Mouse (Mus musculus): ENCODE data around the gene Hivep2.

The Hivep2 gene

DNA sequence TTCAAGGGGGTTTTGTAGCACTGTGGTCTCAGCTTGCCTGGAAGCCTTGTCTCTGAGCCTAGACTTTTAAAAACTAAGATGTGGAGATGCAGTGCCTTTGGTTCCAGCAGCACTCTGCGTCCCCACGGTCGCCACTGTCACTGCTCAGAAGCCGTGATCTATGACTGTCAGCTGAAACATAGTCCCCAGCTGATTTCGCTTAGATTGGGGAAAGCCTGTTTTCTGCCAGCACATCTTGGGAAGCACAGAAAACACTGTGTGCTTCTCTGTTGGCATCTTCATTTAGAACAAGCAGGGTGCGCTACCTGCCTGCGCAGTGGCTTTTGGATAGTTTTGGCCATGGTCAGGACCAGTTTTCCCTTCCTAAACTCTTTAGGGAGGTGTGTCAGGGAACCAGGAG lies 59.1 kb downstream of the Hivep2 start:
- DNase-seq, result no peak

DNA sequence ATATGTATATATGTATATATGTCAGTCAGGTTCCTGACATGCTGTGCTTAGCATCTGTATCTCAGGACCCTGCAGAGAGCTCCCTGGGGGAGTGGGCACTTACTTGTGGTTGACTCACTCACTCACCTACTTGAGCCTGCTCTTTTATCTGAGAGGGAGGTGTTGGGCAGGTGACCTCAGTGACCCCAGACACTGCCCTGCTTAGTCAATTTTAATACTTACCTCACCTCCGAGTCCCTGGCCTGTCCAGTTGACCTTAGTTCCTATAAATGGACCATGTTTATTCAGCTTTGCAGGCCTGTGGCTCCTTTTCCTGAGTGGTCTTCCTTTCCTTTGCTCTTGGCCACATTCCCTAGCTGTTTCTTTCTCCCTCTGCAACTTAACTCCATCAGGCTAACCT lies 61.9 kb downstream of the Hivep2 start:
- DNase-seq, result no peak

DNA sequence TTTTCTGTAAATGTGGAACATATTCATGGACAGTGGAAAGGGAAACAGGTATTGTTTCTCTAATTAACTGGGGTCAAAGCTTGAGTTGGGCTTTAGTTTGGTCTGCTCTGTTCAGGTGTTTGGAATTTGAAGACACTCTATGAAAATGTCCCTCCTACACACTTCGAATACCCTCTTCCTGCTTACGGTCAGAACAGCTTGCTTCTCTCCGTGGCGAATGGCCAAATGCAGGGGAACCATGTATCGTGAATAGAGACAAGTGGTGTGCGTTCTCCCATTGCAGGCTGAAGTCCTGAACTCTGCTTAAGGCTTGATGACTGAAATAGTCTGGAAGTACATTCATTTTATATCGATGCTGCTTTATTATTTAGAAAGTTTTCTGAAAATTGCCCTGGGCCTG lies 63.1 kb downstream of the Hivep2 start:
- no peak for DNase-seq

DNA sequence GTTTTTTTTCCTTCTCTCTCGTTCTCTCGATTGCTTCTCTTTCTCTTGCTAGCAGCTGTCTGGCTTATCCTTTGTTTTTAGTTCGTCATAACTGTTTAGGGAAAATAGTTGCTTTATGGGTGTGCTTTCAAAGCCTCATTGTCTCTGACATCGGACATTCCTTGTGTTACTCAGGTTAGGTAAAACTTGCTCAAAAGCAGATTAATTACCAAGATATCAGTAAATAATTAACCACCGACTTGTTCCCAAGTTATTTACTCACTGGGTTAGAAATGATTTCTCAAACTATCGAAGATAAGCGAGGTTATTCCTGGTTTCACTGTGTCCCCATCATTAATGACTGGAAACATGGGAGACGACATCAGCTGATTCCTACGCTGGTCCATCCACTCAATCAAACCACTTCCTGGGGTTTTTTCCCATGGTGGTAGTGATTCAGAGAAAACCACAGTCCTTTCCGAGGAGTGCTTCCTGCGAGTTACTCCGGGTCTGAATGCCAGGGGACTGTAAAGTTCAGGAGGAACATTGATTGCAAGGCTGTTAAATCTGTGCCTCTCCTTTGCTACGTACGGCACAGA lies 64.7 kb downstream of the Hivep2 start:
- no peak for DNase-seq

DNA sequence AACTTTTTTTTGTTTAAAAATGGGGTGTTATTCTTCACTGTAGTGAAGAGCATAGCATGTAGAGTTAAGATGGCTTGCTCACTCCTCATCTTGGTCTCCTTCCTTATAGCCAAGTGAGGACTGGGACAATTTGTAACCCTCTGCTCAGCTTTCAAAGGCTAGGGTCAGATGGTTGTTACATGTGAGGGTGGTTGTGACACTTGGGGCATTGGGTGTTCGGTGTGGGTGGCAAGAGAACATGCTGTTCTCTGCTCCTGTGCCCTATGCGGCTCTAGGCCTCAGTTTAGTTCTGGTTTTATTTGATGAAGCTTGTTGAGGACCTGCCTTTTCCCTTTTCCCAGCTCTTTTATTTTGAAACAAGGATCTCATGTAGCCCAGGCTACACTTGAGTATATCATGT lies 66.7 kb downstream of the Hivep2 start:
- no peak for DNase-seq

DNA sequence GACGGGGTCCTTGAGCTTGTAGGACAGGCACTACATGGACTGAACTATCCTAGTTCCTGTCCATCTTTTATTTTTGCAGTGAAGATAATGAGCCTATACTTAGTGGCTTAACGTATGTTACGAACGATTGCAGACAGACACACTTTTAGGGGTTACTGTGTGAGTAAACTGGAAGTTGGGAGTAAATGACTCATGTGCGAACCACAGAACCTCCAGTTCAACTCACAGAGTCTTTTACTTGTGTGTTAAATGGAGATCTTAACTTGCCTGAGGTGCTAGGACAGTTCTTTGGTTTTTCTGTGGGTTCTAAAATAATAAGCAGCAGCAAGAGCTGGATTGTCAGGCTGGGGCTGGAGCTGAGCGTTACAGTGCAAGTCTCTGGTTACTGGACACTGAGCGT lies 68.2 kb downstream of the Hivep2 start:
- DNase-seq, result no peak

DNA sequence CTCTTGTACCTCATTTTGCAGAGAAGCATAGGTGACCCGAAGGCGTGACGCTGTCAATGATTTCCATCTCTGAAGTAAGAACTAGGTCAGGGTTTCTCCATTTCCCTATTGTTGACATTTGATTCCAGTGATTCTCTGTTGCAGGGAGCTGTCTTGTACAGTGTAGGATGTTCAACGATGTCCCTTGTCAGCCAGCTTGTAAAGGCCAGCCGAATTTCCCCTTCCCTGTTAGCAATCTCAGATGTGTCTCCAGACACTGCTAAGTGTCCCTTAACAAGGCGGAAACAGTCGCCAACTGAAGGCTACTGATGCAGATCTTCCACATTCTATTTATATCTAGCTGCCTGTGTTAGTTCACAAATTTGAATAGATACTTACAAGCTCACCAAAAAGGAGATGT lies 68.9 kb downstream of the Hivep2 start:
- no peak for DNase-seq

DNA sequence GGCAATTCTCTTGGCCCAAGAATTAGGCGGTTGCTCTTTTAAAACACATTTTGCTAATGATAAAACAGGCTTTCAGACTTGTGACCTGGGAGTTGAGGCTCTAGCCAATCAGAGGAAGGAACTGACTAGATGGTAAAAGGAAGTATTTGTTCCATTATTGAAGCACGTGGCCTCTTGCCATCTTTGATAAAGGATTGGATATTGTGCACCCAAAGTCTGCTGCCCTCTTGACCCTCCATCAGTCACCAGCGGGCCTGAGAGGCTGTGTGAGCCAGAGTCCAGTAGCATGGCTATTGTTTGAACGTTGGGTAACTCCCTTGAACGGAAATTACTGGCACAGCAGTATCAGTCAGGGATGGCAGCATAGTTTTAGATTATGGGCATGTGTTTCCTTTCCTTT lies 69.7 kb downstream of the Hivep2 start:
- DNase-seq, result no peak

DNA sequence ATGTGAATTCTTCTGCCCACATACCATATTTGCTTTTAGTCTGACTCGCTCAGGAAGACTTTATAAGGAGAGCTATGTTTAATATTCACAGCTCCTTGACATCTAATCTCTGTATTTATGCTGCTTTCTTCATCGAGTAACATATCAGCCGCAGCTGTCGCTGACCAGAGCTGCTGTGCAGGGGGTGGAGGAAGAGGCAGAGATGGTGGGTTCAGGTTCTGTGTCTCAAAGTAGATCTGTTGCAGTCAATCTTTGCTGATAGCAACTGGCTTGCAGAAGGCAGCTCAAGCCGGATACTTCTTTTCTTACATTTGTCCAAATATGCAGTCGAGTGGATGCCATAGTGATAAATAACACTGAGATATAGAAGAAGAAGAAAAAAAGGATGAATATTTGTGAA lies 70.6 kb downstream of the Hivep2 start:
- no peak for DNase-seq

DNA sequence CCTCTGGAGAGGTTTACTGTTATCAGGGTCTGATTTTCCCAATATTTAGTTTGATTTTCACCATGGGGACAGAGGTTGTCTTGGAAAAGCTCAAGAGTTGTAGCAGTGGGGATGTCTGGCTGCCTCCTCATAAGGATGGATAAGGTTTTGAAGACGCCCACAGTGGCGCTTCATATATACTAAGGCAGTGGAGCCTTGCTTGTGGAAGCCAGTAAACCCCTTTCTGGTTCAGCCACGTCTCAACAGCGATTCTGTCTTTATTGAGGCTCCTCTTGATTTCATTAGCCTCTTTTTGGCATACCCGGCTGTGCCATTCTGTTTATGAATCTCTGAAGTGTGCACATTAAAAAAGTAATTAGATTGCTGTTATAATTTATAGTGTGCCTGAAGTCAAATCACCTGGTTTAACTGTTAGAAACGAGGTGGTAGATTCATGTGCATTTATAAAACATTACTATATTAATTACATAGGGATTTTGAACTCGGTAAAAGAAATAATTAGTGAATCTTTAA lies 72.2 kb downstream of the Hivep2 start:
- no peak for DNase-seq

DNA sequence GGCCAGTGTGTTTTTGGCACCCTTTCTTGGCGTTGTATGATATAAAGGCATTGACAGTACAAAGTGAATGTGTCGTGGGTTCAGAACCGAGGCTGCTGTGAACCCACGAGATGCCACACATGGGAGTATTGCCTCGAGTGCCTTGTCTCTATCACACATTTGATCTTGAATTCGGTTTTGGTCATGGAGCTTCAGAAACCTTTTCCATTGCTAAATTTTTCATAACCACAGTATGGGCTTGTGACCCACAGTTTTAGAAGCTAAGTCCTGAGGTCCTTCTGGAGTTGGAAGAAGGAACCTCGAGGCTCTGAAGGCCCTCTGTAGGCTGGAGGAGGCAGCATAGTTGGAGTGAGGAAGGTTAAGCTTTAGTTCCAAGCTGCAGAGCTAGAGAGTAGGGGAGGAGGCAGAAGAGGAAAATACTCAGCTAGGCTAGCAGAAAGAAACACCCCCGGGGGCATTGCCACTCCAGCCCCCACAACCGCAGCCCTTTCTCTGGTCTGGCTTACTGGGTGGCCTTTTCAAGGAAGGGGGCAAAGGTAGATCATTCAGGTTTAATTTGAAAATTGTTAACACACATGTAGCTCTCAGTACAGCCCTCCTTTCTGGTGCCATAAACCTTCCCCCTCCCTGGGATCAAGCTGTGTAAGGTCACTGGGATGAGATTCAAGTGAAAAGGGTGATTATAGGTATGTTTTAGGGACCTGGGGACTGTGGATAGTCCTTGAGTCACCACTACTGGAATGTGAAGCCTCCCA lies 75.0 kb downstream of the Hivep2 start:
- DNase-seq, result no peak

DNA sequence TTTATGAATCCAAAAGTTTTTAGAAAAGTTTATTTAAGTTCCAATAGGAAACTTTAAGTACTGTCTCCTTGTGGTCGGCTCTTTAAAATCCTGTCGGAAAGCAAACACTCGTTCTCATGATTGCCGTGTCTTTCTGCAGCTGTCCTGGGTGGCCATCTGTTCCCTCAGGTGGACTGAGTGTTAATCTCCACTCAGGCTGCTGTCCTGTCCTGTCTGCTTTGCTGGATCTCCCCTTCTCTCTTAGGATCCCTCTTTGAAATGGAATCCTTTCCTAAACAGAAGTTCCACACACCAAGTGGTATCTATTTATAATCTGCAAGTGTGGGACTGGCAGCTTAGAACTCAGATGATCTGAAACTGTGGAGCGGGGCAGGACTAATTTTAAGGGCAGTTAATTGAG lies 75.7 kb downstream of the Hivep2 start:
- DNase-seq, result no peak

DNA sequence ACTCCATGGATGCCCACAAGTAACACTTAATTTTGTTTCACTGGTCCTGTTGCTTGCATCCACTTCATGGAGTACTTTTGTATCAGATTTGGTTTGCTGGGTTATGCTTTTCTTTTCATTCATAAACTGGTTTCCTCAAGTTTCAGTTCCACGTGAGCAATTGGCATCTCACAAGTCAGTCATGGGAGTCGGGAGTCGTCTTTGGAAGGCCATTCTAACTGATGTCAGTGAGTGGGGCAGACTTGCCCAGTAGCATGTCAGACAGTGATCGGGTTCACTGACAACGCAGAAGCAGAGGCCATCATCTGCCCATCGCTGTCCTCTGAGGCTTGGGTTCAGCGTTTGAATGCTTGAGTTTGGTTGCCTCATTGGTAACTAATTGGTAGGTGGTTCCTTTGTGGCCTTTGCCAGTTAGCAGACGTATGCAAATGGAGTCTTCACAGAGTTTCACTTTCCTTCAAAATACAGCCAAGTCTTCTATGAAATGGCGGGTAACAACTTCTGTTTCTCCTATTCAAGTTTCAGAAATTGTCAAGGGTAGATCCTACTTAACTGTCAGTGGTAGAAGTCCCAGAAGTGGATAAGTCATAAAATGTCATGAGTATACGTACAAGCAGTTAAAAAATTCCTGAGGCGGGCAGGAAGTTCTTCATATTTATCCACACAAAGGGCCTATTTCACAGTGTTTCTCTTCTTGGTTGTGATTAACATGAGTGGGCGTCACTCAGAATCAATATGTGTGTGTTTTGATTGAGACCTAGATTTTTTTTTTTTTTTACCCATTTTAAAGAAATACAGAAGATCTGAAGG lies 76.9 kb downstream of the Hivep2 start:
- no peak for DNase-seq

DNA sequence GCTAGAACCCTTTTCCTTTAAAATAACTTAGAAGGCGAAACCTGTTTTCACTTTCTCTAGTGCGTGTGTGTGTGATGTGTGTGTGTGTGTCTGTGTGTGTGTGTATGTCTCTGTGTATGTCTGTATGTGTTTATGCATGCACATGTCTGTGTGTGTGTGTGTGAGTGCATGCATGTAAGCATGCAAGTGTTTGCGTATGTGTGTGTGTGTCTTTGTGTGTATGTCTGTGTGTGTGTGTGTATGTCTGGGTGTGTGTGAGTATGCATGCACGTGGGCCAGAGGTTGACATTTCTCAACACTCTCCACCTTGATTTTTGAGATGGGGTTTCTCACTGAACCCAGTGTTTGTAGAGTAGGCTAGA lies 77.5 kb downstream of the Hivep2 start:
- DNase-seq, result no peak

DNA sequence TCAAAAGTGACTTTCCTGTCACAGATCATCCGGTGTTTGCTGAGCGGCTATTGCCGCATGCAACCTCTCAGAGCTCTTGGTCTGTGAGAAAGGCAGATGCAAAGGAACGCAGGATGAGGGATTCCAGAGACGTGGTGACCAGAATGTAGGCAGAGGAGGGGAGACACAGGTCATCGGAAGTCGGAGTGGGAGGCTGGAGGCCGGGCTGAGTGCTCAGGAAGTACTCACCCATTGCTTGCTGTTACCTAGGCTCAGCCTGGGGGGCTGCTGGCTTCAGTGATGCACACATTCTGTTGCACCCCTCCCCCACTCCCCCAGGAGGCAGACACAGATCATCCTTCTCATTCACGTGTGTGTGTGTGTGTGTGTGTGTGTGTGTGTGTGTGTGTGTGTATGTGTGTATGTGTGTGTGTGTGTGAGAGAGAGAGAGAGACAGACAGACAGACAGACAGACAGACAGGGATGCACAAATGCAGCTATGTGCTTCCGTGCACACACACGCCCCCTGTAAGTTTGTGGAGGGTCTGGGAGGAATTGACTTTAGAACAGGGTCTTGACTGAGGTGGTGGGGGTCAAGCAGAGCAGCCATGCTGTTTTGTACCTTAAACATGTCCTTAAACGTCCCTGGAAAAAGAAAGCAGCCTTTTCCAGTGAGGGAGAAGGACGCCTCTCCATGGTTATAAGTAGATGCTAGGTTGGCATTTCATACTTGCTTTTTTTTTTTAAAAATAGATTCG lies 78.3 kb downstream of the Hivep2 start:
- DNase-seq, result no peak

DNA sequence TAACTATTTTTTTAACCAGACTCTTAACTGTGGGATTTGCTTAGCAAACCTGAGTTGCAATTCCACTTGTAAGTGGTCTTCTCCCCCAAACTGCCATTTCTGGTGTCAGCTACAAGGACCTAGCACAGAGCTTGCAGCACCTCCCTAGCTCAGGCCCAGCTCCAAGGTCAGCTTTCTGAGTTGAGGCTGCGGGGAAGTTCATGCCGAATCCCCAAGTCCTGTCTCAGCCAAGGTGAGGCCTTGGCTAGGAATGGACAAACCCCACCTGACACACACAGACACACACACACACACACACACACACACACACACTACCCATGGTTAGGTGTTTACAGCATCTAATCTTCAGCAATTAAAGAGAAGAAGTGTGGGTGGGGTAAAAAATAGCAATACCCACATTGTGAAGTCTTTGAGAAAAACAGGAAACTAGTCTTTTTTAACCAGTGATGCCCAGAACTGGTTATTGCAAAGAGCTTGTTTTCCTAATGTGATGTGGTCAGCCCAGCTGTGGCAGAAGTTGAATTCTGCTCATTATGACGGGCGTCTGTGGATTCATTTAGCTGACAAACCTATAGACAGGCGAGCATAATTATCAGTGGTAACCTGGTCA lies 79.0 kb downstream of the Hivep2 start:
- DNase-seq, result no peak

DNA sequence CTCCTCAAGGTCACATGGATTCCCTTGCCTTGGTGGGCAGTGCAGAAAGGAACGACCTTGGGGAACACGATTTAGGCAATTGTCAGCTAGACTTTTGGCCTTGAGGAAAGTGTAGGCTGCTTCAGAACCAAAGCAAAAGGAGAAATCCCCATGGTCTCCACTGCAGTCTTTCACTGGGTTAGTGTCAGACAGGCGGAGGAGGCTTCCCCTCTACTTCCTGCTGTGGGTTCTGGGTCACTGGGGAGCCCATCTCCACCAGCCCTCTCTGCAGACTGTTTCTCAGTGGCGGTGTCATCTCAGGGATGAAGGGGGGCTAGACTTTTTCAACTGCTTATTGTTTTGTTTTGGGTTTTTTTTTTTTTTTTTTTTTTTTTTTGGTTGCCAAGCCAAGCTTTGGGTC lies 79.9 kb downstream of the Hivep2 start:
- DNase-seq, result no peak

DNA sequence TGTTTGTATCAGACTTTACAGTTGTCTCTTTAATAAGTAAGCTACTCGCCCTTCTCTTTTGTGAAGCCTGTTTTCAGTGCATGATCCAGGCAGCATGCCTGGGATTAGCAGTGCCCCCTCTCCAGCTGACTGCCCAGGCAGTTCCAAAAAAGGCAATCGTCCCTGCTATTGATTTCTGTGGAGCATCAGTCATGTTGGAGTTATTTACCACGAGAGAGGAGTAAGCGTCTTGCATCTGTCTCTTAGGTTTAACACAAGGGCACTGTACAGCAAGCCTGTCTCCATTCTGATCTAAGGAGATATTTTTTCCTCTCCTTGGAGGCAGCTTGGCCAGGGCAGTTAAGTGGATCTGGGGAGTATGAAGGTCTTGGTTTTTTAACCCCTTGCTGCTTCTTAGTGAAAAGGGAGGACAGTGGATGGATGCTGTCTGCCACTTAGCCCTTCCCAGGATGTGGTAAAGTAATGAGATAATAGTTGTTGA lies 80.3 kb downstream of the Hivep2 start:
- DNase-seq, result no peak

DNA sequence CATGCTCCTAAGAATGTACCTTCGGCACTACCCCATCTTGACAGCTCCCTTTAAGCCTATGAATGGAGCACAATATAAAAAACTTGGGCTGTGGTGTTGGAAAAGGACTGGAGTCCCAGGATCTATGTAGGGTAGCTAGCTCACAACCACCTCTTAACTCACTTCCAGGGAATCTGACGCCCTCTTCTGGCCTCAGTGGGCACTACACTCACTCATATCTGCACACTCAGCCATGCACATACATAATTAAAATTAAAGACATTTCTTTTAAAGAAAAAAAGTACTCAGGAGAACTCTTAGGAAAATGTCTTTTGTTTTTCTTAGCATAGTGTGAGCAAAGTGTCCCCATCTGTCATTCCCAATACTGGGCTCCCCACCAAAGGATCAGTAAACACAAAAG lies 81.1 kb downstream of the Hivep2 start:
- DNase-seq, result no peak

DNA sequence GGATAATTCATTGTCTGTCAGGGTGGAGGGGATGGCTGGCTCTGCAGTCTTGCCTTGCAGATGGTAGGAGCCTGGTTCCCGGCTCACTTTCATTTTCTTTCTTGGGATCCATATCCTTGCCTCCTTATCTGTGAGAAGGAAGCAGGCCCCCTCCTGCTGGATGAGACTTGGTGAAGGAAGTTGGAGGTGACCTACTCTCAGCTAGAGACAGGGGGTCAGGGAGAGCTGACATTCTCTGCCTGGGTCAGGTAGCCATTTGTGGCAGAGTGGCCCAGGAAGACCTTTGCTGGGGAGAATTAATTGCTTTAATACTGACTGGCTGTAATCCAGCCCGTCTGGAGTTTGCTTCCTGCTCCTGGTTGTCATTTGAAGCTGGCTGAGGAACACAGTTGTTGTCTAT lies 81.8 kb downstream of the Hivep2 start:
- DNase-seq, result no peak

DNA sequence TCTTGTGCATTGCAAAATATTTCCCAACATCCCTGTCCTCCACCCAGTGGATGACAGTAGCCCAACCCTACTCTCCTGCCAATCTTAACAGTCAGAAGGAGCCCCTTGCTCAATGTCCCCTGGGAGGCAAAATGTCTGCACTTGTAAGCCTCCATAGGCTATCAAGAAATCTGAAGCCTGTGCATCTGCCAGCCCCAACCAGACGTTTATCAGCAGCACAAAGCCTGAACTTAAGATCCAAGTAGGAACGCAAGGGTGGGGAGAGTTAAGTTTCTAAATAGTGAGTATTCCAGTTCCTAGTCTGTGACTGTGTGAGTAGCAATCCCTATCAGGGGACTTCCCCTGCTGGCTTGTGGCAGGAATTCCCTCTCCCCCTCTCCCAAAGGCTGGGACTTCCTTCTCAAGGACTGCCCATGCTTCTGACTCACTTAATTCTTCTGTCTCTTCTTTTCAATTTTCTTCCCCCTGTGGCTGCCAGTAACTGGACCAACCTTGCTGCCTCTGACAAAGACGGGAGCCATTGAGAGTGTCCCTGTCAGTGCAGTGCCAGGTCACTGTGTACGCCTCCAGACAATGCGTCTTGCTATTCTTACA lies 82.5 kb downstream of the Hivep2 start:
- DNase-seq, result no peak

DNA sequence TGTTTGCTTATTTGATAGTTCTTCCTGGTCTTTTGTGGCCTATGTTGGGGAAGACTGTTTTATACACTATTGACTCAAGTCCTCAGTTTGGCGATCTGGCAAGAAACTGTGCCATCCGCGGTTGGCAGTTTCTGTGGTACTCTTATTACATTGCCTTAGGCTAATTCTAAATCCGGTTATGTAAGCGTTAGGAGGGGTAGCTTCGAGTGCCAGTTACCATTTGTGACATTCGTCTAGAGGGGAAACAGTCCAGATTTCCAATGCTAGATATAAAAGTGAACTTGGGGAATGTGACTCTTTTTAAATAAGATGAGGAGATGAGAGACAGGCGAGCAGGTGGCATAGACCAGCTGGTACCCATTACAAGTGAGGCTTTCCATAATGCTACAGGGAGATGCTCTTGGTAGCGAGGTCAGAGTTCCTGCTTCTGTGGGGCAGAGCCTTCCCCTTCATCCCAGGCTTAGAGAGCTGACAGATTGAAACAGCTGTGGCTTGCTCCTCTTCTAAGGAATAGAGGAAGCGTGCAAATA lies 83.1 kb downstream of the Hivep2 start:
- DNase-seq, result no peak
